In the genomic region with DNA sequence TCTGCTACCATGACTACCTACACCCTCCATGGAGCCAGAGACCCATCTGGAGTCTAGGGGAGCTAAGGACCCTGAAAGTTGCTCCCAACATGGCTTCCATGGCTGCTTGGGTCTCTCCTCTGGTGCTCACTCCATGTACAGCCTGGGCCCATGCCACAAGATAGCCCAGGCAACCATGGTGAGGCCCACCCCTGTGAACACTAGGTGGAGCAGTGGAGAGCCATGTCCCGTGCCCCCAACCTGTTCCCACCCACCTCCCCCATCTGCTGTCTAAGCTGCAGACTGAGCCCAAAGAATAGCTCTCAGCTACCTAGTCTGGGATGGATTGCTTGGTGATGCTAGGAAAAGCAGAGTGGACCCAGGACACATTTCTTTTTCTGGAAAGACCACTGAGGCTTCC, we compare ENCODE assay signal across 15 mouse cellular contexts. TPM values are rescaled to one million over a fixed set of nuclear protein-coding genes. Genes with fewer than 3 reads are reported as not detected.
DNase-seq lines count a peak whose midpoint lies in the region; ATAC-seq and TF ChIP-seq lines count a peak whose summit lies in the region.
"Had no signal": no experiment of that assay in that cellular context is flagged by ENCODE, and none has a peak within 500 bp of the region (broad histone marks: within the 10 kb centered on the region; RNA-seq: fewer than 3 reads in every experiment).

No protein-coding gene starts in this region.

- H3K4me1 ChIP-seq in liver, embryonic 14.5 days (replicated peaks; ENCODE audit: control insufficient read depth in 2 of 2, insufficient read depth in 2 of 2, low read length in 1 of 2): no peaks in the 10 kb centered on the region
- H3K4me1 ChIP-seq in liver, embryonic 11.5 days (replicated peaks; ENCODE audit: control insufficient read depth, insufficient read depth, low read length): no peaks in the 10 kb centered on the region
- H3K4me1 ChIP-seq in ES-Bruce4 (ENCODE audit: control insufficient read depth, insufficient read depth, low read length): peaks cover 24% of the 10 kb centered on the region

- H3K9me3 ChIP-seq in liver, embryonic 14.5 days (ENCODE audit: control insufficient read depth, low read length): no peaks in the 10 kb centered on the region
- no peaks in the 10 kb centered on the region for H3K9me3 ChIP-seq in liver, embryonic 11.5 days (ENCODE audit: control insufficient read depth, low read length)
- H3K9me3 ChIP-seq in ES-Bruce4 (replicated peaks; ENCODE audit: control insufficient read depth, insufficient read depth, low read length, poor library complexity, severe bottlenecking): peaks cover 6% of the 10 kb centered on the region; the same call in 1 of the 2 replicates

- WGBS in liver, embryonic 14.5 days (ENCODE audit: insufficient replicate concordance): 5% methylated on average over 1 of the region's 1 CpGs
- WGBS in liver, embryonic 11.5 days: 35% methylated on average over 1 of the region's 1 CpGs

- no peak for TF ChIP-seq POLR2A in ES-Bruce4 (IDR thresholded peaks at IDR 0.05; ENCODE audit: insufficient read depth, low read length)

- ATAC-seq in liver, embryonic 14.5 days (ENCODE audit: insufficient read depth): no peak
- ATAC-seq in liver, embryonic 11.5 days (replicated peaks; ENCODE audit: low FRiP score): no peak
- ATAC-seq: forebrain, embryonic 14.5 days; hindbrain, embryonic 16.5 days; Patski had no signal

- no peak overlapping the region for H3K4me3 ChIP-seq in gastrocnemius, adult 2 months
- no peak overlapping the region for H3K4me3 ChIP-seq in liver, embryonic 14.5 days (ENCODE audit: insufficient read depth in 1 of 2, low read depth in 2 of 2, low read length in 2 of 2)
- no peak overlapping the region for H3K4me3 ChIP-seq in liver, embryonic 11.5 days (ENCODE audit: low read depth, low read length)
- no peak overlapping the region for H3K4me3 ChIP-seq in ES-Bruce4 (ENCODE audit: low read depth, low read length)

- H3K27ac ChIP-seq in gastrocnemius, adult 2 months: no peak overlapping the region
- no peak overlapping the region for H3K27ac ChIP-seq in liver, embryonic 14.5 days
- no peak overlapping the region for H3K27ac ChIP-seq in liver, embryonic 11.5 days (ENCODE audit: low read depth, low read length)
- H3K27ac ChIP-seq in ES-Bruce4 (ENCODE audit: insufficient read depth, low read length): no peak overlapping the region

- no peak for TF ChIP-seq EP300 in liver, embryonic 14.5 days (IDR thresholded peaks at IDR 0.05; ENCODE audit: low read depth)
- no peak for TF ChIP-seq EP300 in ES-Bruce4 (IDR thresholded peaks at IDR 0.05; ENCODE audit: insufficient read depth, low read depth, low read length)

- TF ChIP-seq CTCF in gastrocnemius, adult 2 months (IDR thresholded peaks at IDR 0.05): peak; percentile 27; the same call in 1 of the 2 replicates
- peak; percentile 48 for TF ChIP-seq CTCF in liver, embryonic 14.5 days (IDR thresholded peaks at IDR 0.05; ENCODE audit: low read depth)
- peak; percentile 62 for TF ChIP-seq CTCF in ES-Bruce4 (IDR thresholded peaks at IDR 0.05; ENCODE audit: low read depth, low read length)

- H3K36me3 ChIP-seq in liver, embryonic 14.5 days (replicated peaks; ENCODE audit: control insufficient read depth, insufficient read depth, low read depth): no peaks in the 10 kb centered on the region
- H3K36me3 ChIP-seq in liver, embryonic 11.5 days (ENCODE audit: control insufficient read depth, insufficient read depth, low read length): no peaks in the 10 kb centered on the region; the same call in 1 of the 2 replicates
- H3K36me3 ChIP-seq in ES-Bruce4 (ENCODE audit: control insufficient read depth, insufficient read depth, low read length, poor library complexity, severe bottlenecking): no peaks in the 10 kb centered on the region
- peaks cover 1% of the 10 kb centered on the region; the same call in 1 of the 2 replicates for H3K36me3 ChIP-seq in splenic B cell, adult 2 months (ENCODE audit: control insufficient read depth, insufficient read depth, low read length, poor library complexity, severe bottlenecking)

- intact Hi-C loops in gastrocnemius, adult 2 months (cut with DNase I): no loop called here

- no peak for DNase-seq in gastrocnemius, adult 2 months
- no peak for DNase-seq in gastrocnemius, postnatal 4 days (ENCODE audit: low spot score in 2 of 2)
- no peak for DNase-seq in liver, embryonic 14.5 days (ENCODE audit: low read depth in 3 of 3, low spot score in 3 of 3)
- DNase-seq in liver, embryonic 11.5 days (ENCODE audit: low spot score): no peak
- DNase-seq in splenic B cell, adult 2 months (ENCODE audit: low read depth, low spot score): peak; percentile 52
- DNase-seq in ovary, postnatal 10 days (ENCODE audit: low spot score): no peak
- DNase-seq in embryo, embryonic 10.5 days (ENCODE audit: low spot score): no peak
- DNase-seq: adrenal gland, postnatal 10 days; cerebellum, postnatal 36 days; gastrocnemius, postnatal 10 days; right cerebral cortex, postnatal 14 days had no signal

- H3K27me3 ChIP-seq in liver, embryonic 14.5 days (ENCODE audit: control insufficient read depth, insufficient read depth, low read length): no peaks in the 10 kb centered on the region
- no peaks in the 10 kb centered on the region for H3K27me3 ChIP-seq in liver, embryonic 11.5 days (replicated peaks; ENCODE audit: control insufficient read depth, insufficient read depth, low read length)
- no peaks in the 10 kb centered on the region for H3K27me3 ChIP-seq in ES-Bruce4 (ENCODE audit: control insufficient read depth, insufficient read depth, low read length, poor library complexity, severe bottlenecking)
- no peaks in the 10 kb centered on the region for H3K27me3 ChIP-seq in splenic B cell, adult 2 months (ENCODE audit: control insufficient read depth, insufficient read depth, low read length, poor library complexity, severe bottlenecking)
- H3K27me3 ChIP-seq: Patski had no signal

- H3K9ac ChIP-seq in liver, embryonic 14.5 days (replicated peaks): no peak overlapping the region
- H3K9ac ChIP-seq in liver, embryonic 11.5 days (ENCODE audit: low read depth, low read length): no peak overlapping the region
- no peak overlapping the region for H3K9ac ChIP-seq in ES-Bruce4 (ENCODE audit: low read depth, poor library complexity, severe bottlenecking)

- H3K4me2 ChIP-seq in liver, embryonic 14.5 days (ENCODE audit: low read depth): no peak overlapping the region
- H3K4me2 ChIP-seq in liver, embryonic 11.5 days: no peak overlapping the region

RNA-seq across cellular contexts. Expression of gene Cdh23, which starts 27.1 kb away (rescaled TPM):
- 1 to 10 TPM; 1.8 to 2.8 TPM for total RNA-seq in gastrocnemius, adult 2 months (2021)
- total RNA-seq in gastrocnemius, postnatal 4 days (2021): 1 to 10 TPM; 2.3 to 2.9 TPM
- polyA plus RNA-seq in liver, embryonic 14.5 days (2012; rRNA removed): 0.02 and 0.06 TPM in 2 replicates
- 0.06 TPM in 1 of 2 replicates, not detected in the other for polyA plus RNA-seq in liver, embryonic 14.5 days (2014; fragmentation: Nextera tagmentation; extraction: Ambion mirVana)
- polyA plus RNA-seq in liver, embryonic 11.5 days (2014; fragmentation: Nextera tagmentation; extraction: Ambion mirVana): 0.42 and 0.80 TPM in 2 replicates
- 0.33 and 0.55 TPM in 2 replicates for polyA plus RNA-seq in ES-Bruce4 (2011; ENCODE audit: insufficient read depth, insufficient read length, low read depth, missing spikeins)

RNA-seq across cellular contexts. Expression of gene Slc29a3, which starts 29.2 kb away (rescaled TPM):
- 1 to 10 TPM; 1.4 to 2.7 TPM for total RNA-seq in gastrocnemius, adult 2 months (2021)
- total RNA-seq in gastrocnemius, postnatal 4 days (2021): 1 to 10 TPM; 8.8 to 9.1 TPM
- polyA plus RNA-seq in liver, embryonic 14.5 days (2012; rRNA removed): 1.7 and 1.9 TPM in 2 replicates
- polyA plus RNA-seq in liver, embryonic 14.5 days (2014; fragmentation: Nextera tagmentation; extraction: Ambion mirVana): 2.1 and 3.3 TPM in 2 replicates
- polyA plus RNA-seq in liver, embryonic 11.5 days (2014; fragmentation: Nextera tagmentation; extraction: Ambion mirVana): 4.3 and 4.8 TPM in 2 replicates
- 8.2 and 8.7 TPM in 2 replicates for polyA plus RNA-seq in ES-Bruce4 (2011; ENCODE audit: insufficient read depth, insufficient read length, low read depth, missing spikeins)
